Mouse (Mus musculus): Measurements from ENCODE around the gene Slc16a5. TPM values are rescaled to one million over a fixed set of nuclear protein-coding genes. Genes with fewer than 3 reads are reported as not detected.
A peak's percentile ranks its signal among the peaks of the same experiment; 100 is the strongest.

Slc16a5 gene
- polyA plus RNA-seq, 1 experiment = 0.10 TPM

DNA sequence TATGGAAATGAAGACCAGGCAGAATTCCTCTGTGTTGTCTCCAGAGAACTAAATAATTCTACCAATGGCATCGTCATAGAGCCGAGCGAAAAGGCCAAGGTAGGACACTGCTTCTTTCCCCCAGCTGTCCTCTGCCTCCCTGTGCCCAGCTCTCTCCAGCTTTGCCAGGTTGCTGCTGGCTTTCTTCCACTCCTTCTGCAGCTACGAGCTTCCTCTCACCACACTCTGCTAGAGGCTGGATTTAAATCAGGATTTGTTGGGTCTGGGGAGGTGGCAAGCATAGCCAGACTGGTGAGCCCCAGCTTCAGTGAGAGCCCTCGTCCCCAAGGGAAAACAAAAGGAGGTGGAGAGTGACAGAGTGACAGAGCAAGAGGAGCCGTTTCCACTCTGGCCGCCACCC, 33.0 kb upstream of the Slc16a5 start:
- H3K4me3 ChIP-seq = no peak overlapping the region
- H3K4me2 ChIP-seq (ENCODE audit: low read depth) = no peak overlapping the region
- no peaks in the 10 kb centered on the region for H3K27me3 ChIP-seq (ENCODE audit: control insufficient read depth, insufficient read depth, insufficient read length)
- TF ChIP-seq MAX (IDR thresholded peaks at IDR 0.05; ENCODE audit: low read depth) = no peak
- no peak for TF ChIP-seq POLR2A (IDR thresholded peaks at IDR 0.05; ENCODE audit: insufficient read length, low read depth)
- no peak for TF ChIP-seq TCF12 (IDR thresholded peaks at IDR 0.05; ENCODE audit: insufficient read depth, poor library complexity, severe bottlenecking)
- no peak for TF ChIP-seq CEBPB (IDR thresholded peaks at IDR 0.05; ENCODE audit: insufficient read depth, poor library complexity, severe bottlenecking)
- H3K36me3 ChIP-seq (ENCODE audit: control insufficient read depth, insufficient read depth) = peaks cover 18% of the 10 kb centered on the region
- no peak overlapping the region for H3ac ChIP-seq (ENCODE audit: control insufficient read depth, insufficient read length)
- no peaks in the 10 kb centered on the region for H3K79me2 ChIP-seq (ENCODE audit: control insufficient read depth, insufficient read depth)

GRCm38 (mm10) chr11:115430561-115430960, 31.7 kb upstream of the Slc16a5 start:
- H3K27me3 ChIP-seq (ENCODE audit: control insufficient read depth, insufficient read depth, insufficient read length) = no peaks in the 10 kb centered on the region
- no peak overlapping the region for H3K4me3 ChIP-seq
- no peak overlapping the region for H3ac ChIP-seq (ENCODE audit: control insufficient read depth, insufficient read length)
- peaks cover 18% of the 10 kb centered on the region for H3K36me3 ChIP-seq (ENCODE audit: control insufficient read depth, insufficient read depth)
- no peak for TF ChIP-seq TCF3 (IDR thresholded peaks at IDR 0.05; ENCODE audit: insufficient read length, low read depth)
- TF ChIP-seq MYOD1 (IDR thresholded peaks at IDR 0.05; ENCODE audit: control insufficient read depth in 1 of 3, insufficient read length in 2 of 3, low read depth in 2 of 3) = peak in 2 of 3 experiments; percentile 87 to 93
- no peaks in the 10 kb centered on the region for H3K79me2 ChIP-seq (ENCODE audit: control insufficient read depth, insufficient read depth)
- no peak overlapping the region for H3K4me2 ChIP-seq (ENCODE audit: low read depth)

DNA sequence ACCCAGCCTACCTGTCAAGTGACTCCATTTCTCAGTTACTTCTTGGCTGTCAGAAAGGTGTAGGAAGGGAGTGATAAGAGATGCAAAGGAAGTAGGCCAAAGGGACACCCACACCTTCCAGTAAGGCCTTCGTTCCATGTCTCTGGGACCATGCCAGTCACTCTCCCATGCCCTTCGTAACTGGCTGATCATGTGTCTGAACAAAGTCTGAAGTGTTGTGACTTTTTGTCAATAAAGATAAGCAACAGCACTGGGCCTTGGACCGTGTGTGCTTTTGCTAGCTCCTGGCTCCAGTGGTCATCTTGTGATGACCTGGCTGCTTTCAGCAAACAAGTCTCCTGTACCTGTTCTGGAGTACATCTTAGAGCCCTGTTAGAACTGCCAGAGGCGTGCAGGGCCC, 29.5 kb upstream of the Slc16a5 start:
- TF ChIP-seq MYOG (IDR thresholded peaks at IDR 0.05; ENCODE audit: control insufficient read depth in 1 of 3, insufficient read depth in 1 of 3, insufficient read length in 2 of 3, low read depth in 2 of 3) (no peak), POLR2AphosphoS2 (IDR thresholded peaks at IDR 0.05; ENCODE audit: insufficient read length, low read depth) (peak; percentile 41)
- Histone ChIP-seq H3K4me3 (no peak overlapping the region), H3K36me3 (ENCODE audit: control insufficient read depth, insufficient read depth) (peaks cover 11% of the 10 kb centered on the region)

GRCm38 (mm10) chr11:115433342-115433741, 28.9 kb upstream of the Slc16a5 start:
- Histone ChIP-seq H3ac (ENCODE audit: control insufficient read depth, insufficient read length) (no peak overlapping the region), H3K27me3 (ENCODE audit: control insufficient read depth, insufficient read depth, insufficient read length) (no peaks in the 10 kb centered on the region), H3K4me3 (no peak overlapping the region), H3K4me2 (ENCODE audit: low read depth) (no peak overlapping the region), H3K36me3 (ENCODE audit: control insufficient read depth, insufficient read depth) (peaks cover 11% of the 10 kb centered on the region), H3K79me2 (ENCODE audit: control insufficient read depth, insufficient read depth) (no peaks in the 10 kb centered on the region)
- TF ChIP-seq POLR2AphosphoS2 (IDR thresholded peaks at IDR 0.05; ENCODE audit: insufficient read length, low read depth) = peak; percentile 33
- no peak for TF ChIP-seq CEBPB (IDR thresholded peaks at IDR 0.05; ENCODE audit: insufficient read depth, poor library complexity, severe bottlenecking)

More for the DNA sequence above, 29.5 kb upstream of the Slc16a5 start:
- Histone ChIP-seq H3ac (ENCODE audit: control insufficient read depth, insufficient read length) (no peak overlapping the region), H3K79me2 (ENCODE audit: control insufficient read depth, insufficient read depth) (no peaks in the 10 kb centered on the region), H3K4me2 (ENCODE audit: low read depth) (no peak overlapping the region), H3K27me3 (ENCODE audit: control insufficient read depth, insufficient read depth, insufficient read length) (no peaks in the 10 kb centered on the region)

GRCm38 (mm10) chr11:115435596-115436337, 26.5 kb upstream of the Slc16a5 start:
- no peaks in the 10 kb centered on the region for H3K27me3 ChIP-seq (ENCODE audit: control insufficient read depth, insufficient read depth, insufficient read length)
- H3K79me2 ChIP-seq (ENCODE audit: control insufficient read depth, insufficient read depth) = no peaks in the 10 kb centered on the region
- no peak overlapping the region for H3ac ChIP-seq (ENCODE audit: control insufficient read depth, insufficient read length)
- TF ChIP-seq POLR2A (IDR thresholded peaks at IDR 0.05; ENCODE audit: insufficient read length, low read depth) (no peak), MYOD1 (IDR thresholded peaks at IDR 0.05; ENCODE audit: control insufficient read depth in 1 of 3, insufficient read length in 2 of 3, low read depth in 2 of 3) (no peak), TCF12 (IDR thresholded peaks at IDR 0.05; ENCODE audit: insufficient read depth, poor library complexity, severe bottlenecking) (no peak), MAX (IDR thresholded peaks at IDR 0.05; ENCODE audit: low read depth) (no peak), TCF3 (IDR thresholded peaks at IDR 0.05; ENCODE audit: insufficient read length, low read depth) (no peak), USF1 (IDR thresholded peaks at IDR 0.05; ENCODE audit: low read depth) (no peak), REST (IDR thresholded peaks at IDR 0.05; ENCODE audit: insufficient read depth, insufficient read length) (no peak), POLR2AphosphoS2 (IDR thresholded peaks at IDR 0.05; ENCODE audit: insufficient read length, low read depth) (no peak), CEBPB (IDR thresholded peaks at IDR 0.05; ENCODE audit: insufficient read depth, poor library complexity, severe bottlenecking) (no peak), SRF (IDR thresholded peaks at IDR 0.05; ENCODE audit: control insufficient read depth, insufficient read length, low read depth) (no peak), MYOG (IDR thresholded peaks at IDR 0.05; ENCODE audit: control insufficient read depth in 1 of 3, insufficient read depth in 1 of 3, insufficient read length in 2 of 3, low read depth in 2 of 3) (no peak), E2F4 (IDR thresholded peaks at IDR 0.05; ENCODE audit: insufficient read depth) (no peak)
- H3K36me3 ChIP-seq (ENCODE audit: control insufficient read depth, insufficient read depth) = peaks cover 4% of the 10 kb centered on the region
- no peak overlapping the region for H3K4me3 ChIP-seq
- no peak overlapping the region for H3K4me2 ChIP-seq (ENCODE audit: low read depth)

- no peaks in the 10 kb centered on the region for H3K27me3 ChIP-seq (ENCODE audit: control insufficient read depth, insufficient read depth, insufficient read length)
- TF ChIP-seq SRF (IDR thresholded peaks at IDR 0.05; ENCODE audit: control insufficient read depth, insufficient read length, low read depth) (no peak), USF1 (IDR thresholded peaks at IDR 0.05; ENCODE audit: low read depth) (no peak), MYOD1 (IDR thresholded peaks at IDR 0.05; ENCODE audit: control insufficient read depth in 1 of 3, insufficient read length in 2 of 3, low read depth in 2 of 3) (no peak), E2F4 (IDR thresholded peaks at IDR 0.05; ENCODE audit: insufficient read depth) (no peak), MAX (IDR thresholded peaks at IDR 0.05; ENCODE audit: low read depth) (no peak), TCF12 (IDR thresholded peaks at IDR 0.05; ENCODE audit: insufficient read depth, poor library complexity, severe bottlenecking) (no peak), CEBPB (IDR thresholded peaks at IDR 0.05; ENCODE audit: insufficient read depth, poor library complexity, severe bottlenecking) (no peak), MYOG (IDR thresholded peaks at IDR 0.05; ENCODE audit: control insufficient read depth in 1 of 3, insufficient read depth in 1 of 3, insufficient read length in 2 of 3, low read depth in 2 of 3) (no peak), TCF3 (IDR thresholded peaks at IDR 0.05; ENCODE audit: insufficient read length, low read depth) (no peak), REST (IDR thresholded peaks at IDR 0.05; ENCODE audit: insufficient read depth, insufficient read length) (no peak), POLR2A (IDR thresholded peaks at IDR 0.05; ENCODE audit: insufficient read length, low read depth) (no peak), POLR2AphosphoS2 (IDR thresholded peaks at IDR 0.05; ENCODE audit: insufficient read length, low read depth) (no peak)
- no peak overlapping the region for H3ac ChIP-seq (ENCODE audit: control insufficient read depth, insufficient read length)
- H3K4me2 ChIP-seq (ENCODE audit: low read depth) = no peak overlapping the region
- H3K79me2 ChIP-seq (ENCODE audit: control insufficient read depth, insufficient read depth) = no peaks in the 10 kb centered on the region
- H3K36me3 ChIP-seq (ENCODE audit: control insufficient read depth, insufficient read depth) = no peaks in the 10 kb centered on the region
- no peak overlapping the region for H3K4me3 ChIP-seq
Measured at GRCm38 (mm10) chr11:115437571-115438122, 24.6 kb upstream of the Slc16a5 start.

Measured in myocyte (in vitro differentiated cells).